Mouse (Mus musculus) myocyte (in vitro differentiated cells): ENCODE results near the gene Pdgfra.

Source experiments
- POLR2A ChIP-seq: IDR thresholded peaks from one replicate; pipeline ENCODE4 v1.6.1; 2011; ENCODE audit warnings: low read depth, mild to moderate bottlenecking, control low read depth, moderate library complexity; ENCODE audit not compliant: insufficient read length
- POLR2AphosphoS2 ChIP-seq: IDR thresholded peaks from one replicate; pipeline ENCODE4 v1.6.1; 2011; ENCODE audit warnings: low read depth, control low read depth; ENCODE audit not compliant: insufficient read length
- SRF ChIP-seq: IDR thresholded peaks from one replicate; pipeline ENCODE4 v1.6.1; 2011; ENCODE audit warnings: low read depth; ENCODE audit not compliant: control insufficient read depth, insufficient read length

DNA sequence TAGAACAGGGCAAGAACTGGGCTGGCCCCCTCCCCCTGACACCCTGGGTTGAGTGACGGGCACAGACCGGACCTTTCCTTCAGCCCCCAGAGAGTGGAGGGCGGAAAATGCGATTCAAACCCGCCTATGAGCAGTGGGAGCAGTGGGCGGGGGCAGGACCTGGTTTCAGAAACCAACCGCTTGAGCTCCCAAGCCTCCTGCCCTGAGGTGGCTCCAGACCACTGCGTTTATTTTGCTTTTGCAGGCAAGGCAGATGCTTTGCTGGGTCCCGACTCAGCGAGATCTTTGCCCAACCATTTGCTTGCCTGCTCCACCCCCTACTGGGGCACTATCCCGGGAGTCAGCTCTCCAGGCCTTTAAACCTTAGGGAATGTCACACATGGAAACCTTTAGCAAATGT lies 2.2 kb upstream of the Pdgfra start:
- no peak for TF ChIP-seq POLR2AphosphoS2
- no peak for TF ChIP-seq POLR2A
- no peak for TF ChIP-seq SRF
